Mouse (Mus musculus) bone marrow, adult 2 months (tissue): ENCODE measurements at regions not wholly inside any gene's neighbourhood (a gene's known extent, or its start where the extent isn't known, plus 50 kb on each side); places are given as distances from the start of the nearest gene placed in this dataset.

Experiments used
- CTCF ChIP-seq: fragments of 200-500 bp; IDR thresholded peaks from 2 replicates; pipeline ENCODE4 v1.5.1; 2011; ENCODE audit warnings: low read length, control low read depth; ENCODE audit not compliant: control insufficient read depth, insufficient read depth
- POLR2A ChIP-seq: fragments of 200-500 bp; IDR thresholded peaks from 2 replicates; pipeline ENCODE4 v1.6.1; 2011; ENCODE audit warnings: low read depth, mild to moderate bottlenecking, control low read depth, low read length, borderline replicate concordance; ENCODE audit not compliant: control insufficient read depth

DNA sequence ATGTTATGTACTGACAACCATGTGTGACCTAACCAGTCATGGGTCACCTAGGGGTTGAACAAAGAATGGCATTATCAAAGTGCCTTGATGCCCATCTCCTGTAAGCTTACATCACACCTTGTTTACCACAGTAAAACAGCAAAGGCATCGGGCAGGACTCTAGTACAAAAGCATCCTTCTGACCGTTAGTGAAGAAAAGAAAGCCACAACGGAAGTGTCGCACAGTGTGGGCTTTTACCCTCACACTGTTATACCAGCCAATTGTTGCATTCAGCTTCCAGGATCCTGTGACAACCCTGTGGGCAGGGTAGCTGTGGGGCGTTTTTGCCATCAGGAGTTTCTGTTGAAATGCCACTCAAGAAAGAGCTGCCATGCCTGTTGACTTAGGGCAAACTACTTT lies 175.6 kb upstream of the Hmga2 start:
- TF ChIP-seq POLR2A (no peak), CTCF (no peak)
